Mouse (Mus musculus): Measurements from ENCODE around the gene Gm281. TPM values are rescaled to one million over a fixed set of nuclear protein-coding genes. Genes with fewer than 3 reads are reported as not detected.
A peak's percentile ranks its signal among the peaks of the same experiment; 100 is the strongest.

Gene Gm281
- polyA plus RNA-seq, 1 experiment from 2014 or later, result 0.07 TPM

GRCm38 (mm10) chr14:13778383-13778782, 135.9 kb downstream of the Gm281 start:
- H3K9me3 ChIP-seq, result no peaks in the 10 kb centered on the region
- no peak for DNase-seq (ENCODE audit: low spot score)
- H3K4me3 ChIP-seq, result no peak overlapping the region
- no peaks in the 10 kb centered on the region for H3K4me1 ChIP-seq (replicated peaks)
- H3K36me3 ChIP-seq, result no peaks in the 10 kb centered on the region
- no peaks in the 10 kb centered on the region for H3K27me3 ChIP-seq (ENCODE audit: insufficient read depth, poor library complexity, severe bottlenecking)
- no peak overlapping the region for H3K27ac ChIP-seq
- 74% methylated on average over 6 of the region's 6 CpGs for WGBS

GRCm38 (mm10) chr14:13771163-13771562, 143.1 kb downstream of the Gm281 start:
- Histone ChIP-seq H3K27me3 (ENCODE audit: insufficient read depth, poor library complexity, severe bottlenecking) (no peaks in the 10 kb centered on the region), H3K27ac (peak overlapping the region; percentile 69; the same call in 1 of the 2 replicates), H3K4me1 (replicated peaks) (peaks cover 14% of the 10 kb centered on the region), H3K9me3 (no peaks in the 10 kb centered on the region), H3K36me3 (no peaks in the 10 kb centered on the region), H3K4me3 (no peak overlapping the region)
- no peak for DNase-seq (ENCODE audit: low spot score)
- 61% methylated on average over 2 of the region's 2 CpGs for WGBS

GRCm38 (mm10) chr14:13770686-13771085, 143.6 kb downstream of the Gm281 start:
- Histone ChIP-seq H3K9me3 (no peaks in the 10 kb centered on the region), H3K4me3 (no peak overlapping the region), H3K27me3 (ENCODE audit: insufficient read depth, poor library complexity, severe bottlenecking) (no peaks in the 10 kb centered on the region), H3K27ac (peak overlapping the region; percentile 69), H3K4me1 (replicated peaks) (peaks cover 14% of the 10 kb centered on the region), H3K36me3 (no peaks in the 10 kb centered on the region)
- peak; percentile 48 for DNase-seq (ENCODE audit: low spot score)
- 0% methylated on average over 1 of the region's 1 CpGs for WGBS

Other genes starting within 250 kb of the Gm281 start
- gene Sntn, start 243.6 kb downstream of the Gm281 start, polyA plus RNA-seq (2016; fragmentation: Nextera tagmentation; extraction: Ambion mirVana), result not detected in 2 replicates
- 3.1 and 3.5 TPM in 2 replicates for gene Atxn7, start 47.0 kb upstream of the Gm281 start, polyA plus RNA-seq (2016; fragmentation: Nextera tagmentation; extraction: Ambion mirVana)
- gene Thoc7, start 47.4 kb upstream of the Gm281 start, polyA plus RNA-seq (2016; fragmentation: Nextera tagmentation; extraction: Ambion mirVana), result 199 and 230 TPM in 2 replicates
- 285 and 294 TPM in 2 replicates for gene Psmd6, start 206.5 kb upstream of the Gm281 start, polyA plus RNA-seq (2016; fragmentation: Nextera tagmentation; extraction: Ambion mirVana)